Mouse (Mus musculus) cerebellum, adult 2 months (tissue): ENCODE measurements around the gene Tsg101. TPM values are rescaled to one million over a fixed set of nuclear protein-coding genes. Genes with fewer than 3 reads are reported as not detected.

ENCODE experiments used
- DNase-seq, 2 experiments: peaks; one replicate each; pipeline ENCODE4 v3.0.0; 2021
- H3K27ac ChIP-seq: fragments of 200-500 bp; 2 replicates; pipeline ENCODE4 v1.5.1; 2012; ENCODE audit warnings: low read length, control low read depth, inconsistent platforms; ENCODE audit not compliant: insufficient read depth
- H3K27me3 ChIP-seq: fragments of 200-500 bp; 2 replicates; pipeline ENCODE4 v1.6.1; 2012; ENCODE audit warnings: inconsistent platforms, mild to moderate bottlenecking, low read length, moderate library complexity; ENCODE audit not compliant: control insufficient read depth, insufficient read depth
- H3K4me1 ChIP-seq: fragments of 200-500 bp; 2 replicates; pipeline ENCODE4 v1.6.1; 2011; ENCODE audit warnings: low read length; ENCODE audit not compliant: control insufficient read depth, insufficient read depth
- H3K4me3 ChIP-seq: fragments of 200-500 bp; replicated peaks from 2 replicates; pipeline ENCODE3; 2011; ENCODE audit warnings: mild to moderate bottlenecking, low read depth, low read length, control low read depth; ENCODE audit not compliant: insufficient read depth
- CTCF ChIP-seq: fragments of 200-500 bp; IDR thresholded peaks from 2 replicates; pipeline ENCODE4 v1.5.1; 2011; ENCODE audit warnings: low read depth, mild to moderate bottlenecking, control low read depth, low read length, moderate library complexity, borderline replicate concordance; ENCODE audit not compliant: insufficient read depth
- POLR2A ChIP-seq: fragments of 200-500 bp; IDR thresholded peaks from 2 replicates; pipeline ENCODE4 v1.6.1; 2011; ENCODE audit warnings: low read length, control low read depth, borderline replicate concordance; ENCODE audit not compliant: insufficient read depth
- WGBS: fragments of 180-500 bp; shearing (Covaris S2); methylation state at CpG from one replicate; pipeline ENCODE4 v1.1.7; 2018; 5-methylcytosine and 5-hydroxymethylcytosine counted together
- polyA plus RNA-seq: library from polyadenylated mRNA; depleted of rRNA; stranded (reverse); fragments of >200 nt; gene quantifications from 2 replicates; pipeline ENCODE4 v1.2.3, GENCODE M21; 2012

The Tsg101 gene
- polyA plus RNA-seq, 1 experiment: 87.8 TPM

DNA sequence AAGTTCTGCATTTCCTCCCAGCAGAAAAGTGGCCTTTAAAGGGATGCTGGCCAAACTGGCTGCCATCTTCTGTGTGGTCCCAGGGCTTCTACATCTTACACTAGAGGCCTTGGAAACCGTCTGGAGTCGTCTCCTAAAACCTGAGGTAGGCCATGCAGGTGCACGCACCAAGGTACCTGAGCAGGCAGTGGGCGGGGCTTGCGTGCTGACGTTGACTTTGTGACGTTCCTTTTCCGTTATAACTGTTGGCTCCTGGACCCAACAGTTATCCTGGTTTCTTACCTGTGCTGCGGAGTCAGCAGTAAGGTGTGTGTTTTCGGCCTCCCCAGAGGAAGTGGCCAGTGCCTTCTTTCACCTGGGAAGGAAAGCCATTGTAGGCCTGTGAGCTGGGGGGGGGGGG, 58.8 kb downstream of the Tsg101 start, which contains the start of gene Ldhc:
Gene Ldhc (plus strand): TSS at position 208 of the 400 bp plus-strand sequence.
- Histone ChIP-seq H3K4me3 (no peak within 1 kb of the TSS), H3K27me3 (no peaks in the 10 kb centered on the region), H3K27ac (no peak within 1 kb of the TSS), H3K4me1 (no peaks in the 10 kb centered on the region)
- TF ChIP-seq CTCF: no peak
- WGBS: 40% methylated on average over 10 of the region's 10 CpGs
- DNase-seq: no peak

DNA sequence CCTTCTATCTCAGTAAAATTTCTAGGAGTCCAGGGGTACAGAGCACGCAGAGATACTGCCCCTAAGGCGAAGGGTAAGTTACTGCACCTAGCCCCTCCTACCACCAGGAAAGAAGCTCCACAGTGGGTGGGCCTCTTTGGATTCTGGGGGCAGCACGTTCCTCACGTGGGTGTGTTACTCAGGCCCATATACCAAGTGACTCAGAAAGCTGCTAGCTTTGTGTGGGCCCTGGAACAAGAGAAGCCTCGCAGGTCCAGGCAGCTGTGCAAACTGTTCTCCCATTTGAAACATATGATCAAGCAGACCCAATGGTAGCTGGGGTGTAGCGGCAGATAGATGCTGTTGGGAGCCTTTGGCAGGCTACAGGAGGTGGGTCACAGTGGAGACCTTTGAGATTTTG, 60.7 kb downstream of the Tsg101 start:
- no peak overlapping the region for H3K27ac ChIP-seq
- no peak overlapping the region for H3K4me3 ChIP-seq
- DNase-seq: no peak
- H3K4me1 ChIP-seq: no peaks in the 10 kb centered on the region
- 62% methylated on average over 6 of the region's 6 CpGs for WGBS
- no peaks in the 10 kb centered on the region for H3K27me3 ChIP-seq
- no peak for TF ChIP-seq CTCF
- TF ChIP-seq POLR2A: no peak

DNA sequence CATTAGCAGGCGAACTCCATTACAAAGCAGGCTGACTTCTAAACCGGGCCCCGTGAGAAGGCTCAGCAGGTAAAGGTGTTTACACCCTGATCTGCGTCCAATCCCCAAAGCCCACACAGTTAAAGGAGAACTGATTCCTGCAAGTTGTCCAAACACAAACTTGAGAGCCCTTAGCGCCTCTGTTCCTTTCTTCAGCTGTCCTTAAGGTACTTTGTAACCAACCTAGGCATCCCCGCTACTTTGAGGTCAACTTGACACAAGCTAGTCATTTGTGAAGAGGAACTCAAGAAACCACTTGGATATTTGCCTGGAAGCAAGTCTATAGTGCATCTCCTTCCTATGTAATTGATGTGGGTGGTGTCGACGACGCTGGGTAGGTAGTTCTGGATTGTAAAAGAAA, 62.3 kb downstream of the Tsg101 start:
- Histone ChIP-seq H3K27me3 (no peaks in the 10 kb centered on the region), H3K4me1 (no peaks in the 10 kb centered on the region), H3K4me3 (no peak overlapping the region), H3K27ac (no peak overlapping the region)
- no peak for TF ChIP-seq CTCF
- no peak for TF ChIP-seq POLR2A
- DNase-seq: no peak
- 91% methylated on average over 9 of the region's 9 CpGs for WGBS

DNA sequence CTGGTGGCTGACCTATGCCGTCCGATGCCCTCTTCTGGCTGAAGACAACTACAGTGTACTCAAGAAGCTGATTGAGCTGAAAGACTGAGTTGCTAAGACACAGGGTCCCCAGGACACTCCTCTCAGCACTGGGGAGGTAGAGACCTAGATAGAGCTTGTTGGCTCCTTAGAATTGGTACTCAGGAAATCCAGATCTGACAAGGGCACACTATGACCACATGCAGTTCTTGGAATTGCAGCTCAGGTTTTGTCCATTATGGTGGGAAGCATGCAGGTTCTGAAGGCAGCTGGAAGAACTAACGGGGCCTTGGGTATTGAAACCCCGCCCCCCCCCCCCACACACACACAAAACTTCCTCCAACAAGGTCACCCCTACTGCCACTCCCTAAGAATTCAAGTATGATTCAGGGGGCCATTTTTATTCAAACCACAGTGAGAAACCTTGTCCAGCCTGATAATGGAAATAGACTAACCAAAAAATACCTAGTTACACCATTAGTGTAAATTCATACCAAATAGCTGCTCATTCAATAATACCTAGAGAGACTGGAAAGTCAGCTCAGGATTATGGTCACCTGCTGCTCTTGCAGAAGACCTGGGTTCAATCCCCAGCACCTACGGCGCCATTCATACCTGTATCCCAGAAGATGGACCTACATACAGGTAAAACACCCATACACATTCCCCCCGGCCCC, 63.8 kb downstream of the Tsg101 start:
- TF ChIP-seq POLR2A (no peak), CTCF (no peak)
- H3K4me1 ChIP-seq: no peaks in the 10 kb centered on the region
- WGBS: 71% methylated on average over 7 of the region's 7 CpGs
- H3K27me3 ChIP-seq: no peaks in the 10 kb centered on the region
- DNase-seq: no peak
- H3K27ac ChIP-seq: no peak overlapping the region
- H3K4me3 ChIP-seq: no peak overlapping the region

DNA sequence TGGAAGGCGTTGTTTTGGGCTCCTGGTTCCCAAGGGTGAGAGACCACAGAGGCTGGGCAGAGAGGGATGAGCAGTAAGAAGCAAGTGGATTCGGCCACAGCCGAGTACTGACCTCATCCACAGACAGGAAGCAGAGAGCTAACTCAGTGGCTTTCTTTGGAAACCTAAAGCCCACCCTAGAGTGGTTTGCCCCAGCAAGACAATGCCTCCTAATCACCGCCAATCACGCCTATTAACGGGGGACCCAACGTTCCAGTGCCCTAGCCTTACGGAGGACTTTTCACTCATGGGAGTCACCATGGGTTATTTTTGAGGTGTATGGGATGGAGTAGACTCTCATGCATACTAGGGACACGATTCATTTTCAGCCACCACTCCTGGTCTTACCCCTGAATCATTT, 66.4 kb downstream of the Tsg101 start:
- Histone ChIP-seq H3K27ac (no peak overlapping the region), H3K4me3 (no peak overlapping the region), H3K4me1 (no peaks in the 10 kb centered on the region), H3K27me3 (no peaks in the 10 kb centered on the region)
- TF ChIP-seq CTCF: no peak
- no peak for TF ChIP-seq POLR2A
- 85% methylated on average over 9 of the region's 9 CpGs for WGBS
- no peak for DNase-seq

DNA sequence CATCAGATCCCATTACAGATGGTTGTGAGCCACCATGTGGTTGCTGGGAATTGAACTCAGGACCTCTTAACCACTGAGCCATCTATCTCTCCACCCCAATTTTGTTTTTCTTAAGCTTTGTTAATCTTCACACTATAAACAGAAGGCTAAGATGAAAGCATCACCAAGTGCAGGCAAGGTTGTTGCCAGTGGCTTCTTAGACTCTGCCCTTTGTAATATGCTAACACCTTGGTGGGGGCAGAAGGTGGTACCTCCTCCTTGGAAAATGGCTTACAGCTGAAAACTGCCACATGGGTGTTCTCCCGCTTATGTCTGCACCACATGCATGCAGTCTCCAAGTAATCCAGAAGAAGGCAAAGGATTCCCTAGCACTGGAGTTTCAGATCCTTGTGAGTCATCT, 67.1 kb downstream of the Tsg101 start:
- no peak overlapping the region for H3K27ac ChIP-seq
- no peaks in the 10 kb centered on the region for H3K27me3 ChIP-seq
- TF ChIP-seq CTCF (no peak), POLR2A (no peak)
- 77% methylated on average over 1 of the region's 1 CpGs for WGBS
- no peak for DNase-seq
- H3K4me1 ChIP-seq: no peaks in the 10 kb centered on the region
- H3K4me3 ChIP-seq: no peak overlapping the region

DNA sequence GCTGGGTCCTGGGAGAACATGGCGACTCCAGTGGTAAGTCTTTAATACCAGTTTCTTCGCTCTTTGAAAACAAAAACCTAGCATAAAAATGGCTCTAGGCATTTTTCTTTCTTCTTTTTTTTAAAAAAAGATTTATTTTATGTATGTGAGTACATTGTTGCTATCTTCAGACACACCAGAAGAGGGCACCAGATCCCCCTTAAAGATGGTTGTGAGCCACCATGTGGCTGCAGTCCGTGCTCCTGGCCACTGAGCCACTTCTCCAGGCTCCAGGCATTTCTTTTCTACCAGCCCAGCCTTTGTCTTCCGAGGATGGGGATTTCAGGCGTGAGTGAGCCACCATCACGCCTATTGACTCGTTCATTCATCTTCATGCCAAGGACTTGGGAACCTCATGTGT, 68.7 kb downstream of the Tsg101 start:
- TF ChIP-seq CTCF: no peak
- TF ChIP-seq POLR2A: no peak
- DNase-seq: no peak
- Histone ChIP-seq H3K4me1 (no peaks in the 10 kb centered on the region; the same call in 1 of the 2 replicates), H3K27ac (no peak overlapping the region), H3K27me3 (no peaks in the 10 kb centered on the region), H3K4me3 (no peak overlapping the region)
- 41% methylated on average over 7 of the region's 7 CpGs for WGBS

DNA sequence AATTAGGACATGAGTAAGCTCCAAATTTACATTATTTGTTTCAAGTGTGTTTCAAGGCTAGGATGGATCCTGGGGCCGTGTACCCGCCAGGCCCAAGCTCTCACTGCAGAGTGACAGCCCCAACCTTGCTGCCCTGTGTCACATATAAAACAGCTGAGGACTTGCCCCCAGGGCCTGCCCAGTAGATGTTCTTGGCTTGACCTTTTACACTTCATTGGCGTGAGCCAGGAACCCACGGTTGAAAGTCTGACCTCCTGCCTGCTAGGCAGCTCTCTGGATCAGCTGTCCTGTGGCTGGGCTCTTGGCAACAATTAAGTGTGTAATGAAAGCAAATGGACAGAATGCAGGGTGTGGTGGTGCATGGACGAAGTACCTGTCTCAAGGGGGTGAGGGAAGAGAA, 70.5 kb downstream of the Tsg101 start:
- H3K4me1 ChIP-seq: no peaks in the 10 kb centered on the region; the same call in 1 of the 2 replicates
- no peak for TF ChIP-seq CTCF
- TF ChIP-seq POLR2A: no peak
- DNase-seq: no peak
- 62% methylated on average over 5 of the region's 5 CpGs for WGBS
- H3K27me3 ChIP-seq: no peaks in the 10 kb centered on the region
- no peak overlapping the region for H3K27ac ChIP-seq
- no peak overlapping the region for H3K4me3 ChIP-seq
